Mouse (Mus musculus) ovary, postnatal 10 days (tissue): ENCODE measurements at regions not wholly inside any gene's neighbourhood (a gene's known extent, or its start where the extent isn't known, plus 50 kb on each side); places are given as distances from the start of the nearest gene placed in this dataset.

Experiments
- DNase-seq: peaks from one replicate; pipeline ENCODE4 v3.0.0; 2022; ENCODE audit warnings: low spot score

GRCm38 (mm10) chr10:67731577-67731976 is 180.9 kb downstream of the Zfp365 start:
- DNase-seq = no peak

GRCm38 (mm10) chr10:67729271-67729670 is 180.5 kb upstream of the Ado start:
- DNase-seq = peak; percentile 30

- no peak for DNase-seq
These were observed 178.8 kb upstream of the Ado start for GRCm38 (mm10) chr10:67727580-67727979.

- DNase-seq = no peak
These were observed 178.0 kb upstream of the Ado start for GRCm38 (mm10) chr10:67726796-67727195.

- no peak for DNase-seq
These were observed 177.6 kb upstream of the Ado start for GRCm38 (mm10) chr10:67726351-67726750.

- DNase-seq = no peak
These were observed 173.0 kb upstream of the Ado start for GRCm38 (mm10) chr10:67721787-67722186.

- no peak for DNase-seq
These were observed 168.8 kb upstream of the Ado start for GRCm38 (mm10) chr10:67717506-67717905.

GRCm38 (mm10) chr10:67715046-67715445 is 166.3 kb upstream of the Ado start:
- DNase-seq = no peak

- no peak for DNase-seq
These were observed 164.3 kb upstream of the Ado start for GRCm38 (mm10) chr10:67713098-67713497.

GRCm38 (mm10) chr10:67712665-67713064 is 163.9 kb upstream of the Ado start:
- no peak for DNase-seq

- no peak for DNase-seq
These were observed 163.2 kb upstream of the Ado start for GRCm38 (mm10) chr10:67711961-67712360.

GRCm38 (mm10) chr10:67706436-67706835 is 157.7 kb upstream of the Ado start:
- no peak for DNase-seq

GRCm38 (mm10) chr10:67702783-67703455 is 154.2 kb upstream of the Ado start:
- no peak for DNase-seq

- no peak for DNase-seq
These were observed 148.8 kb upstream of the Ado start for GRCm38 (mm10) chr10:67697401-67698195.

- no peak for DNase-seq
These were observed 147.4 kb upstream of the Ado start for GRCm38 (mm10) chr10:67695891-67696853.

GRCm38 (mm10) chr10:67694751-67695150 is 146.0 kb upstream of the Ado start:
- no peak for DNase-seq

GRCm38 (mm10) chr10:67693586-67693985 is 144.8 kb upstream of the Ado start:
- DNase-seq = no peak

- no peak for DNase-seq
These were observed 141.4 kb upstream of the Ado start for GRCm38 (mm10) chr10:67689944-67690670.

- no peak for DNase-seq
These were observed 130.6 kb upstream of the Ado start for GRCm38 (mm10) chr10:67679382-67679781.

- DNase-seq = no peak
These were observed 124.7 kb upstream of the Ado start for GRCm38 (mm10) chr10:67673450-67673849.

GRCm38 (mm10) chr10:67672281-67672680 is 123.5 kb upstream of the Ado start:
- DNase-seq = no peak

GRCm38 (mm10) chr10:67669066-67669465 is 120.3 kb upstream of the Ado start:
- DNase-seq = no peak
